Mouse (Mus musculus) macrophage (primary cell): ENCODE results near the gene Cnbd2. TPM values are rescaled to one million over a fixed set of nuclear protein-coding genes. Genes with fewer than 3 reads are reported as not detected.

ENCODE experiments used
- H3K27ac ChIP-seq: fragments of 350-480 bp; formaldehyde crosslinking; 2 replicates; pipeline ENCODE4 v1.9.0; 2021
- H3K36me3 ChIP-seq: fragments of 350-480 bp; formaldehyde crosslinking; 2 replicates; pipeline ENCODE4 v1.9.0; 2021; ENCODE audit errors: inconsistent target
- H3K4me3 ChIP-seq: fragments of 350-480 bp; formaldehyde crosslinking; 2 replicates; pipeline ENCODE4 v1.9.0; 2021; ENCODE audit errors: inconsistent target
- H3K79me2 ChIP-seq: fragments of 350-480 bp; formaldehyde crosslinking; 2 replicates; pipeline ENCODE4 v1.9.0; 2021; ENCODE audit errors: inconsistent target
- WGBS: methylation state at CpG from one replicate; pipeline ENCODE4 v1.1.7; 2026; ENCODE audit warnings: inconsistent platforms; ENCODE audit not compliant: missing documents; 5-methylcytosine and 5-hydroxymethylcytosine counted together
- polyA plus RNA-seq: library from polyadenylated mRNA; stranded (reverse); fragments of 250-400 nt; gene quantifications from 3 replicates; pipeline ENCODE4 v1.2.4, GENCODE M21; 2018; ENCODE audit warnings: inconsistent platforms

Cnbd2 gene
- polyA plus RNA-seq, 1 experiment from 2014 or later = 3.9 TPM

- Histone ChIP-seq H3K4me3 (no peak overlapping the region), H3K36me3 (peaks cover 58% of the 10 kb centered on the region), H3K79me2 (no peaks in the 10 kb centered on the region), H3K27ac (no peak overlapping the region)
- WGBS = 64% methylated on average over 7 of the region's 7 CpGs
Observed at GRCm38 (mm10) chr2:156298458-156298857, 13.6 kb upstream of the Cnbd2 start.

DNA sequence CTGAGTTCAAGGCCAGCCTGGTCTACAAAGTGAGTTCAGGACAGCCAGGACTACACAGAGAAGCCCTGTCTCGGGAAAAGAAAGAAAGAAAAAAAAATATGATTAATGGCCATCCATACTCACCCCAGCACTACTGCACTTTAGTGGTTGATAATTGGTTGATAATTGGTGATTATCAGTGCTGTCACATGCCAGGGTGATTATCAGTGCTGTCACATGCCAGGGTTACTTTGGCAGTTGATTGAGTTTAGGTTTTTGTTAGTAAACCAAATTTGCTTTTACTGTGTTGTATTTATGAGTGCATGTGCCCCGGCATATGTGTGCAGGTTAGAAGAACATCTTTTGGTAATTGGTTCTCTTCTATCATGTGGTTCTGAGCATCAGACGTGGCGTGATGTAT lies 10.0 kb upstream of the Cnbd2 start:
- 96% methylated on average over 4 of the region's 4 CpGs for WGBS
- Histone ChIP-seq H3K4me3 (no peak overlapping the region), H3K36me3 (peaks cover 75% of the 10 kb centered on the region), H3K27ac (no peak overlapping the region), H3K79me2 (no peaks in the 10 kb centered on the region)

GRCm38 (mm10) chr2:156304351-156304750 lies 7.7 kb upstream of the Cnbd2 start:
- Histone ChIP-seq H3K36me3 (peaks cover 72% of the 10 kb centered on the region), H3K27ac (no peak overlapping the region), H3K4me3 (no peak overlapping the region), H3K79me2 (no peaks in the 10 kb centered on the region)
- 100% methylated on average over 3 of the region's 4 CpGs for WGBS

- Histone ChIP-seq H3K36me3 (peaks cover 67% of the 10 kb centered on the region), H3K79me2 (no peaks in the 10 kb centered on the region)
- WGBS = 85% methylated on average over 2 of the region's 2 CpGs
Observed at GRCm38 (mm10) chr2:156305818-156306217, 6.3 kb upstream of the Cnbd2 start.

GRCm38 (mm10) chr2:156307261-156307660 lies 4.8 kb upstream of the Cnbd2 start:
- Histone ChIP-seq H3K27ac (no peak overlapping the region), H3K36me3 (peaks cover 53% of the 10 kb centered on the region), H3K4me3 (no peak overlapping the region), H3K79me2 (peaks cover 5% of the 10 kb centered on the region; the same call in 1 of the 2 replicates)
- WGBS = 71% methylated on average over 5 of the region's 5 CpGs

More at GRCm38 (mm10) chr2:156305818-156306217, 6.3 kb upstream of the Cnbd2 start:
- H3K27ac ChIP-seq = no peak overlapping the region
- no peak overlapping the region for H3K4me3 ChIP-seq

- peaks cover 26% of the 10 kb centered on the region for H3K79me2 ChIP-seq
- no peak overlapping the region for H3K27ac ChIP-seq
- WGBS = 97% methylated on average over 4 of the region's 5 CpGs
- H3K4me3 ChIP-seq = no peak overlapping the region
- H3K36me3 ChIP-seq = peaks cover 26% of the 10 kb centered on the region
Observed at GRCm38 (mm10) chr2:156309948-156310347, 2.2 kb upstream of the Cnbd2 start.

DNA sequence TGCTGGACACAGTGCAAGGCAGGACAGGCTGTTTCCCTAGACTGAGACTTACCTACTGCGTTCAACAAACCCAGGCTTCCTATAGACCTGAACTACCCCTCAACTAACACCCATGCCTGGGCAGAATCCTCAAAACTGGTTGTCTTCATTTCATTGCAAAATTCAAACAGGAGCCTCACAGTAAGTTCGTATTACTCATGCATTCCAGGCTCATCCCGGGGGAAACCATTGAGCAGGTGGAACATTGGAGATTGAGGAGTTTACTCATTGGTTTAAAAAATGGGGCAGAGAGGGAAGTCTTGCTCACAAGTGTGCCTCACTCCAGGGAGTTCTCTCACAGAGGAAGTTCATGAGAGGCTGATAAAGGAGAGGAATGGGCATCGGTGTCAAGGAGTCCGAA lies 1.6 kb upstream of the Cnbd2 start:
- H3K36me3 ChIP-seq = peaks cover 22% of the 10 kb centered on the region; the same call in 1 of the 2 replicates
- 93% methylated on average over 5 of the region's 5 CpGs for WGBS

GRCm38 (mm10) chr2:156310945-156311344 lies 1.2 kb upstream of the Cnbd2 start:
- H3K4me3 ChIP-seq = peak overlapping the region; percentile 41; the same call in 1 of the 2 replicates
- WGBS = 86% methylated on average over 5 of the region's 5 CpGs
- H3K79me2 ChIP-seq = peaks cover 26% of the 10 kb centered on the region
- 0 out of 2 replicates have a peak overlapping the region, but pooled peaks have one; percentile 47 for H3K27ac ChIP-seq
- peaks cover 22% of the 10 kb centered on the region; the same call in 1 of the 2 replicates for H3K36me3 ChIP-seq

More for the DNA sequence above, 1.6 kb upstream of the Cnbd2 start:
- peaks cover 26% of the 10 kb centered on the region for H3K79me2 ChIP-seq
- no peak overlapping the region for H3K27ac ChIP-seq
- H3K4me3 ChIP-seq = no peak overlapping the region

DNA sequence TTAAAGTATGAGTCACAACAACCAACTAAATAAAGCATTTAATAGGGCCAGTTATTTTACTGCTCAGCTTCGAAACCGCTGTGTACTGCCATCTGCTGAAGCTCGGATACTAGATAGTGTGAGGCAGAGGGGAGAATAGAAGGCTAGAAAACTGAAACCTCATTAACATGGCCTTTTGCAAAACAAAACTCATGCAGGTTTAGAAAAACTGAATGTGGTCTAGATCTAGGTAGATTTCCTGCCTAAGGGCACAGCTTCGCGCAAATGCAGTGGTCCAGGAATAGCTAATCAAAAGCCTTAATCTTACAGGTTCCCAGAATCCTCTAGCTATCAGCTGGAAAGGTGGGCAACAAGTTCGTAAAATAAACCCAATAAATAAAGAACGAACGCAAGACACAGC lies 658 bp upstream of the Cnbd2 start:
- Histone ChIP-seq H3K36me3 (peaks cover 20% of the 10 kb centered on the region; the same call in 1 of the 2 replicates), H3K4me3 (peak overlapping the region; percentile 41), H3K27ac (peak overlapping the region; percentile 47), H3K79me2 (peaks cover 26% of the 10 kb centered on the region)
- WGBS = 4% methylated on average over 7 of the region's 8 CpGs

DNA sequence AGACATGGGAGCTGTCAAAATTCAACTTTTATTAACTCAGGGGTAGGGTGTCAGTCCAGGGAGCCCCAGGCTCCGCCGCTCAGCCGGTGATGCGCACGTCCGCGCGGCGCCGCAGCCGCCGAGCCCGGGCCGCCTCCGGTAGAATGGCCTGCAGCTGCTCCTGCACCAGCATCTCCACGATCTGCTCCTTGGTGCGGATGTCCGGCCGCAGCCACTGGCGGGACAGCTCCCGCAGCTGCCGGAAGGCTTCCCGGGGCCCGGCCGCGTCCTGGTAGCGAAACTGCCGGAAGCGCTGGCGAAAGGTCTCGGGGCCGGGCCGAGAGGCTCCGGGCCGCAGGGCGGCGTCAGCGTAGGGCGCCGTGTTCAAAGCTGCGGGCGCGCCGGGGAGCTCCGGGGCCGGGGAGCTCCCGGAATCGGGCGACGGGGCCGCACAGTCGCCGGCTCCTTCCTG lies 233 bp upstream of the Cnbd2 start:
- peaks cover 26% of the 10 kb centered on the region for H3K79me2 ChIP-seq
- peak overlapping the region; percentile 41 for H3K4me3 ChIP-seq
- peaks cover 16% of the 10 kb centered on the region; the same call in 1 of the 2 replicates for H3K36me3 ChIP-seq
- WGBS = under 1% methylated on average over 52 of the region's 53 CpGs
- H3K27ac ChIP-seq = peak overlapping the region; percentile 79

GRCm38 (mm10) chr2:156313153-156313552 lies 1.1 kb downstream of the Cnbd2 start:
- H3K79me2 ChIP-seq = peaks cover 26% of the 10 kb centered on the region
- H3K36me3 ChIP-seq = 0 out of 2 replicates have a peak, but pooled peaks cover 5% of the 10 kb centered on the region
- H3K27ac ChIP-seq = peak overlapping the region; percentile 79
- 35% methylated on average over 2 of the region's 3 CpGs for WGBS
- peak overlapping the region; percentile 89 for H3K4me3 ChIP-seq

- no peak overlapping the region for H3K4me3 ChIP-seq
- H3K27ac ChIP-seq = no peak overlapping the region
- no peaks in the 10 kb centered on the region for H3K36me3 ChIP-seq
- peaks cover 26% of the 10 kb centered on the region for H3K79me2 ChIP-seq
- 93% methylated on average over 5 of the region's 6 CpGs for WGBS
Observed at GRCm38 (mm10) chr2:156314811-156315210, 2.7 kb downstream of the Cnbd2 start.

DNA sequence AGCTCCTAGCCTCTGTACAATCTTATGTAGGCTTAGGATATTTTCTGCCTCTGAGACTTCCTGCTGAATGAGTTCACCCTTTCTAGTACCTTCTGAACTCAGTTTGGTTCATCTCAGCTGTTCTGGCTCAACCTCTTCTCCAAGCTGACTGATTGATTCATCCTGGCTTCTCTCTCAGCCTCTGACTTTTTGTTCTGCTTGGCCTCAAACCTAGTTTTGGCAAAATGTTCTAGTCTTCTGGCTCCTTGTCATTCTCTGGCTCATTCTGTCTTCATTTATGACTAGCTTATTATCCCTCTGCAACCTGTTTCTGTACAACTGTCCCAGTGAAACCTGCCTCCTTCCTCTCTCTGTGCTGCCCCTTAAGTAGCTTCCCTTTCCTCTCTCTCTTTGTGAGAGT lies 6.4 kb downstream of the Cnbd2 start:
- H3K27ac ChIP-seq = no peak overlapping the region
- no peaks in the 10 kb centered on the region for H3K36me3 ChIP-seq
- H3K4me3 ChIP-seq = no peak overlapping the region
- H3K79me2 ChIP-seq = peaks cover 12% of the 10 kb centered on the region

DNA sequence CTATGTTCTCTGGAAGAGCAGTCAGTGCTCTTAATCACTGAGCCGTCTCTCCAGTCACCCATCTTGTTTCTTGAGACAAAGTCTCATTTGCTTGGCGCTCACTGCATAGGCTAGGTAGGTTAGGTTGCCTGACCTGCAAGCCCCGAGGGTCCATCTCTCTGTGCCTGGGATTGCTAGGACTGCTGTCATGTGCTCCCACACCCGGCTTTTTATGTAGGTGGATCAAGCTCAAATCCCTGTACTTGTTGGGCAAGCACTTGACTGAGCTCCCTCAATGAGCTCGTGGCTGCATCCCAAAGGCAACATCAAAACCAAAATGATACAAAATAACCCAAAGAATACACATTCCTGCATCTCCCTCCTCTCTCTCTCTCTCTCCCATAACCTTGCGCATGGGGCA lies 9.4 kb downstream of the Cnbd2 start:
- H3K27ac ChIP-seq = no peak overlapping the region
- WGBS = 99% methylated on average over 6 of the region's 6 CpGs

DNA sequence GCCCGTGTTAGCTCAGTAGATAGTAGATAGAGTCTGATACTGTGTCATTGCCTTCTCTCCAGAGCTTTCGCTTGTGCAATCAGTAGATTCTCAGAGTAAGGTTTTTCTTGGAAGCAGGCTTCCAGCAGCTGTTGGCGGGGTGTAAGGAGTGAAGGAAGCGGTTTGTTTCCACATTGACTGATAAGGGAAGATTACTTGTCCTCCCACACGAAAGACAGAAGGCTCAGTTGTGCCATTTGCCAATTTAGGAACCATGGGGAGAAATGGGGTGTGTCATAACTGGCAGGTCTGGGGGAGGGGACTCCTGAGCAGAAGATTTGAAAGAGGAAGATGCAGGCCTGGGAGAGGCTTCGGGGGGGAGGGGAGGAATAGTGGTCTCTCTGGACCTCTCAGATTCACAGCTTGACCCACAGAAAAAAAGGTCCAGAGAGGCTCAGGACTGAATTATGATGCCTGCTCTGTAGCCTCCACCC lies 12.1 kb downstream of the Cnbd2 start:
- Histone ChIP-seq H3K79me2 (no peaks in the 10 kb centered on the region), H3K36me3 (no peaks in the 10 kb centered on the region), H3K4me3 (peak overlapping the region; percentile 2; the same call in 1 of the 2 replicates), H3K27ac (peak overlapping the region; percentile 93)
- WGBS = 8% methylated on average over 6 of the region's 6 CpGs

More for the DNA sequence above, 9.4 kb downstream of the Cnbd2 start:
- Histone ChIP-seq H3K36me3 (no peaks in the 10 kb centered on the region), H3K79me2 (no peaks in the 10 kb centered on the region), H3K4me3 (no peak overlapping the region)

DNA sequence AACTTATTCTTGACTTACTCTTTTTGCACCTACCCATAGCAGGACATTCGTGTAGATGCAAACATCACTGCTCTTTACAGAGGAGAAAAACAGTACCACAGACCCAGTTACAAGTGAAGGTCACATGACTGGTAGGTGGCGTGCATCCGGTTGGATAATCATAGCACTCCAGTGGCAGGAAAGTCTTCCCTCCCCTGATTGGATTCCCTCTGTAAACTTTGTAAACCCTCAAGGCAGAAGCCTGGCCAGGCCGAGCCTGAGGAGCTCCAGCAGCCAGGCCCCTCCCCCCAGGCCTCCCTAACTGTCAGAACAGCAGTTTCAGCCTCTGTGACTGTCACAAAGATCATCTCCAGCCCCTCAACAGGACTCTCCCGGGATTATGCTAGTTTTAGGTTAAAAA lies 12.6 kb downstream of the Cnbd2 start:
- Histone ChIP-seq H3K79me2 (no peaks in the 10 kb centered on the region), H3K4me3 (peak overlapping the region; percentile 2; the same call in 1 of the 2 replicates), H3K36me3 (no peaks in the 10 kb centered on the region), H3K27ac (peak overlapping the region; percentile 93)
- 13% methylated on average over 5 of the region's 5 CpGs for WGBS
